ENCODE assay signal across 31 mouse cellular contexts in the genomic region with DNA sequence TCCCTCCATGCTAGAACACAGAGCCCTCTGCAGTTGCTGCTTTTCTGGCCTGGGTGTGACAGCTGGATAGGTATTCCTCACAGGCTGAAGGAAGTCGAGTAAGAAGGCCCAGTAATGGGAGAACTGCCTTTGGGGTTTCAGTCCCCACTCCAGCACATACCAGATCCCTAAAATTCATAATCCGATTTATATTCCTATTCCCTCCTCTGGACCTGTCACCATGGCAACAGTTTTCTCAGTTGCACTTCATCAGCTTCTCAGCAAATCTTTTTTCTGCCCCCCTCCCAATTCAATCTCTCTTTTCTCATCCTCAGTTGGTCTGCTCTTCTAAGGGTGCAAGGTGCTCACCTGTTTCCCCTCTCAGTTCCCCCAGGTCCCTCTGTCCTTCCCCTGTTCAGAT. TPM values are rescaled to one million over a fixed set of nuclear protein-coding genes. Genes with fewer than 3 reads are reported as not detected.
A peak's percentile ranks its signal among the peaks of the same experiment; 100 is the strongest.
DNase-seq lines count a peak whose midpoint lies in the region; ATAC-seq and TF ChIP-seq lines count a peak whose summit lies in the region.
"Had no signal": no experiment of that assay in that cellular context is flagged by ENCODE, and none has a peak within 500 bp of the region (broad histone marks: within the 10 kb centered on the region; RNA-seq: fewer than 3 reads in every experiment).

No protein-coding gene starts in this region.

- no peak overlapping the region for H3K27ac ChIP-seq in forebrain, embryonic 16.5 days (ENCODE audit: low read length)
- H3K27ac ChIP-seq in forebrain, embryonic 11.5 days (ENCODE audit: low read depth, low read length): no peak overlapping the region
- H3K27ac ChIP-seq in hindbrain, postnatal 0 days: peak overlapping the region; percentile 23; the same call in 1 of the 2 replicates
- no peak overlapping the region for H3K27ac ChIP-seq in hindbrain, embryonic 13.5 days
- peak overlapping the region; percentile 60; the same call in 1 of the 2 replicates for H3K27ac ChIP-seq in neural tube, embryonic 15.5 days (replicated peaks)
- H3K27ac ChIP-seq: embryonic facial prominence, embryonic 15.5 days; forebrain, embryonic 10.5 days; heart, embryonic 10.5 days; intestine, embryonic 15.5 days had no signal

- H3K4me1 ChIP-seq in forebrain, embryonic 16.5 days (replicated peaks; ENCODE audit: control insufficient read depth, insufficient read depth, low read length): peaks cover 10% of the 10 kb centered on the region
- no peaks in the 10 kb centered on the region for H3K4me1 ChIP-seq in forebrain, embryonic 11.5 days (replicated peaks; ENCODE audit: control insufficient read depth, insufficient read depth, low read length)
- H3K4me1 ChIP-seq in hindbrain, postnatal 0 days (ENCODE audit: insufficient read depth, low read length): peaks cover 10% of the 10 kb centered on the region; the same call in 1 of the 2 replicates
- H3K4me1 ChIP-seq in hindbrain, embryonic 13.5 days (replicated peaks): peaks cover 13% of the 10 kb centered on the region
- peaks cover 14% of the 10 kb centered on the region; the same call in 1 of the 2 replicates for H3K4me1 ChIP-seq in neural tube, embryonic 15.5 days
- H3K4me1 ChIP-seq: embryonic facial prominence, embryonic 15.5 days; heart, embryonic 10.5 days; intestine, embryonic 15.5 days had no signal

- H3K36me3 ChIP-seq in forebrain, embryonic 16.5 days (ENCODE audit: control insufficient read depth, insufficient read depth): no peaks in the 10 kb centered on the region
- no peaks in the 10 kb centered on the region for H3K36me3 ChIP-seq in forebrain, embryonic 11.5 days (ENCODE audit: control insufficient read depth, insufficient read depth, low read length)
- H3K36me3 ChIP-seq in hindbrain, postnatal 0 days (ENCODE audit: insufficient read depth, low read length): no peaks in the 10 kb centered on the region
- H3K36me3 ChIP-seq in hindbrain, embryonic 13.5 days: no peaks in the 10 kb centered on the region
- no peaks in the 10 kb centered on the region for H3K36me3 ChIP-seq in neural tube, embryonic 15.5 days
- H3K36me3 ChIP-seq: embryonic facial prominence, embryonic 15.5 days; forebrain, embryonic 10.5 days; heart, embryonic 10.5 days; intestine, embryonic 15.5 days had no signal

- H3K27me3 ChIP-seq in forebrain, embryonic 16.5 days (replicated peaks; ENCODE audit: control insufficient read depth, insufficient read depth, low read length): no peaks in the 10 kb centered on the region
- H3K27me3 ChIP-seq in forebrain, embryonic 11.5 days (ENCODE audit: control insufficient read depth, insufficient read depth, low read length): no peaks in the 10 kb centered on the region
- no peaks in the 10 kb centered on the region for H3K27me3 ChIP-seq in hindbrain, postnatal 0 days (ENCODE audit: insufficient read depth, low read length)
- H3K27me3 ChIP-seq in hindbrain, embryonic 13.5 days: no peaks in the 10 kb centered on the region
- H3K27me3 ChIP-seq in neural tube, embryonic 15.5 days (replicated peaks): no peaks in the 10 kb centered on the region
- H3K27me3 ChIP-seq: embryonic facial prominence, embryonic 15.5 days; intestine, embryonic 15.5 days had no signal

- H3K9ac ChIP-seq in forebrain, embryonic 16.5 days (replicated peaks; ENCODE audit: low read depth, low read length): no peak overlapping the region
- no peak overlapping the region for H3K9ac ChIP-seq in forebrain, embryonic 11.5 days (ENCODE audit: low read length)
- no peak overlapping the region for H3K9ac ChIP-seq in hindbrain, postnatal 0 days (replicated peaks; ENCODE audit: low read length)
- no peak overlapping the region for H3K9ac ChIP-seq in hindbrain, embryonic 13.5 days
- no peak overlapping the region for H3K9ac ChIP-seq in neural tube, embryonic 15.5 days (replicated peaks)
- H3K9ac ChIP-seq: embryonic facial prominence, embryonic 15.5 days; intestine, embryonic 15.5 days had no signal

- no peak for DNase-seq in forebrain, embryonic 11.5 days (ENCODE audit: low spot score)
- DNase-seq in hindbrain, postnatal 0 days (ENCODE audit: low spot score): peak; percentile 58
- no peak for DNase-seq in neural tube, embryonic 10.5 days (ENCODE audit: extremely low spot score, low spot score)
- DNase-seq in Muller cell, postnatal 12 days (ENCODE audit: inconsistent ontology term): no peak
- DNase-seq in urinary bladder, postnatal 14 days (ENCODE audit: low spot score): no peak
- DNase-seq: adrenal gland, postnatal 14 days; cerebellum, adult 2 months; cerebellum, postnatal 10 days; embryo, embryonic 11 days; gastrocnemius, postnatal 10 days; heart, adult 18-20 months; heart, postnatal 10 days; heart, postnatal 4 days had no signal

- 0 out of 2 replicates have a peak, but pooled peaks have one; percentile 31 for ATAC-seq in forebrain, embryonic 16.5 days
- no peak for ATAC-seq in forebrain, embryonic 11.5 days (replicated peaks; ENCODE audit: low FRiP score)
- ATAC-seq in hindbrain, postnatal 0 days: peak; percentile 35; the same call in 1 of the 2 replicates
- ATAC-seq in hindbrain, embryonic 13.5 days (ENCODE audit: low FRiP score): no peak
- ATAC-seq in neural tube, embryonic 15.5 days (ENCODE audit: low FRiP score): no peak
- ATAC-seq: activated CD4-positive, CD25-positive, alpha-beta regulatory T cell, adult 4 months; Patski had no signal

- no peaks in the 10 kb centered on the region for H3K9me3 ChIP-seq in forebrain, embryonic 16.5 days (ENCODE audit: control insufficient read depth, low read length)
- no peaks in the 10 kb centered on the region for H3K9me3 ChIP-seq in forebrain, embryonic 11.5 days (ENCODE audit: control insufficient read depth, low read length)
- no peaks in the 10 kb centered on the region for H3K9me3 ChIP-seq in hindbrain, postnatal 0 days (ENCODE audit: low read length)
- no peaks in the 10 kb centered on the region for H3K9me3 ChIP-seq in hindbrain, embryonic 13.5 days
- H3K9me3 ChIP-seq in neural tube, embryonic 15.5 days (replicated peaks): no peaks in the 10 kb centered on the region
- H3K9me3 ChIP-seq: embryonic facial prominence, embryonic 15.5 days; forebrain, embryonic 10.5 days; heart, embryonic 10.5 days; intestine, embryonic 15.5 days had no signal

- WGBS in forebrain, embryonic 16.5 days: 57% methylated on average over 2 of the region's 2 CpGs
- WGBS in forebrain, embryonic 11.5 days: 62% methylated on average over 2 of the region's 2 CpGs
- 28% methylated on average over 2 of the region's 2 CpGs for WGBS in hindbrain, postnatal 0 days
- 57% methylated on average over 2 of the region's 2 CpGs for WGBS in hindbrain, embryonic 13.5 days
- WGBS in neural tube, embryonic 15.5 days: 47% methylated on average over 2 of the region's 2 CpGs

- no peak overlapping the region for H3K4me2 ChIP-seq in forebrain, embryonic 16.5 days (ENCODE audit: low read length)
- H3K4me2 ChIP-seq in forebrain, embryonic 11.5 days (ENCODE audit: low read depth, low read length, severe bottlenecking): no peak overlapping the region
- H3K4me2 ChIP-seq in hindbrain, postnatal 0 days (ENCODE audit: low read depth, low read length): no peak overlapping the region
- H3K4me2 ChIP-seq in hindbrain, embryonic 13.5 days: no peak overlapping the region
- no peak overlapping the region for H3K4me2 ChIP-seq in neural tube, embryonic 15.5 days
- H3K4me2 ChIP-seq: embryonic facial prominence, embryonic 15.5 days; intestine, embryonic 15.5 days had no signal

- no peak for TF ChIP-seq CTCF in hindbrain, postnatal 0 days (IDR thresholded peaks at IDR 0.05; ENCODE audit: low read depth)

- H3K4me3 ChIP-seq in forebrain, embryonic 16.5 days (replicated peaks; ENCODE audit: low read length): no peak overlapping the region
- no peak overlapping the region for H3K4me3 ChIP-seq in forebrain, embryonic 11.5 days (ENCODE audit: low read depth, low read length)
- no peak overlapping the region for H3K4me3 ChIP-seq in hindbrain, postnatal 0 days (ENCODE audit: low read length)
- no peak overlapping the region for H3K4me3 ChIP-seq in hindbrain, embryonic 13.5 days
- no peak overlapping the region for H3K4me3 ChIP-seq in neural tube, embryonic 15.5 days (replicated peaks)
- H3K4me3 ChIP-seq: embryonic facial prominence, embryonic 15.5 days; erythroblast, embryonic 14.5 days; forebrain, embryonic 10.5 days; heart, embryonic 10.5 days; intestine, embryonic 15.5 days had no signal

RNA-seq across cellular contexts. Expression of a gene that starts 13.8 kb away (rescaled TPM):
- 13.8 and 15.0 TPM in 2 replicates for polyA plus RNA-seq in forebrain, embryonic 16.5 days (2015; fragmentation: Nextera tagmentation; extraction: Ambion mirVana)
- 8.7 and 10.6 TPM in 2 replicates for polyA plus RNA-seq in forebrain, embryonic 11.5 days (2014; fragmentation: Nextera tagmentation; extraction: Ambion mirVana)
- 32.7 and 44.5 TPM in 2 replicates for total RNA-seq in hindbrain, postnatal 0 days (2014; rRNA removed)
- polyA plus RNA-seq in hindbrain, postnatal 0 days (2015; fragmentation: Nextera tagmentation; extraction: Ambion mirVana): 7.8 and 8.4 TPM in 2 replicates
- 8.6 TPM in 2 replicates for polyA plus RNA-seq in hindbrain, embryonic 13.5 days (2015; fragmentation: Nextera tagmentation; extraction: Ambion mirVana)
- 9.7 and 11.5 TPM in 2 replicates for polyA plus RNA-seq in neural tube, embryonic 15.5 days (2015; fragmentation: Nextera tagmentation; extraction: Ambion mirVana)

RNA-seq across cellular contexts. Expression of a gene that starts 14.0 kb away (rescaled TPM):
- not detected in 2 replicates for polyA plus RNA-seq in forebrain, embryonic 16.5 days (2015; fragmentation: Nextera tagmentation; extraction: Ambion mirVana)
- polyA plus RNA-seq in forebrain, embryonic 11.5 days (2014; fragmentation: Nextera tagmentation; extraction: Ambion mirVana): not detected in 2 replicates
- total RNA-seq in hindbrain, postnatal 0 days (2014; rRNA removed): not detected in 2 replicates
- not detected in 2 replicates for polyA plus RNA-seq in hindbrain, postnatal 0 days (2015; fragmentation: Nextera tagmentation; extraction: Ambion mirVana)
- polyA plus RNA-seq in hindbrain, embryonic 13.5 days (2015; fragmentation: Nextera tagmentation; extraction: Ambion mirVana): not detected in 2 replicates
- polyA plus RNA-seq in neural tube, embryonic 15.5 days (2015; fragmentation: Nextera tagmentation; extraction: Ambion mirVana): 0.73 TPM in 1 of 2 replicates, not detected in the other
- total RNA-seq: adrenal gland, adult 18-20 months; adrenal gland, postnatal 14 days; common myeloid progenitor, adult 5-6 weeks; heart, adult 18-20 months; heart, postnatal 10 days; heart, postnatal 4 days; MEL had no signal
- polyA plus RNA-seq: activated CD4-positive, CD25-positive, alpha-beta regulatory T cell, adult 4 months; erythroblast, embryonic 14.5 days; forebrain, embryonic 10.5 days; frontal cortex, adult 2 months; heart, embryonic 10.5 days; heart, embryonic 14.5 days; Patski had no signal

RNA-seq across cellular contexts. Expression of a gene that starts 27.9 kb away (rescaled TPM):
- polyA plus RNA-seq in forebrain, embryonic 16.5 days (2015; fragmentation: Nextera tagmentation; extraction: Ambion mirVana): not detected in 2 replicates
- polyA plus RNA-seq in forebrain, embryonic 11.5 days (2014; fragmentation: Nextera tagmentation; extraction: Ambion mirVana): not detected in 2 replicates
- not detected in 2 replicates for total RNA-seq in hindbrain, postnatal 0 days (2014; rRNA removed)
- polyA plus RNA-seq in hindbrain, postnatal 0 days (2015; fragmentation: Nextera tagmentation; extraction: Ambion mirVana): not detected in 2 replicates
- polyA plus RNA-seq in hindbrain, embryonic 13.5 days (2015; fragmentation: Nextera tagmentation; extraction: Ambion mirVana): not detected in 2 replicates
- polyA plus RNA-seq in neural tube, embryonic 15.5 days (2015; fragmentation: Nextera tagmentation; extraction: Ambion mirVana): 0.09 TPM in 1 of 2 replicates, not detected in the other
- total RNA-seq: adrenal gland, adult 18-20 months; adrenal gland, postnatal 14 days; common myeloid progenitor, adult 5-6 weeks; gastrocnemius, postnatal 10 days; gastrocnemius, postnatal 4 days; heart, adult 18-20 months; heart, postnatal 10 days; heart, postnatal 4 days had no signal
- polyA plus RNA-seq: C2C12; cerebellum, adult 2 months; embryonic facial prominence, embryonic 11.5 days; embryonic facial prominence, embryonic 15.5 days; erythroblast, embryonic 14.5 days; forebrain, embryonic 10.5 days; frontal cortex, adult 2 months; heart, embryonic 10.5 days; heart, embryonic 14.5 days; intestine, embryonic 15.5 days; Patski had no signal

RNA-seq across cellular contexts. Expression of a gene that starts 50.4 kb away (rescaled TPM):
- 36.8 and 41.1 TPM in 2 replicates for polyA plus RNA-seq in forebrain, embryonic 16.5 days (2015; fragmentation: Nextera tagmentation; extraction: Ambion mirVana)
- polyA plus RNA-seq in forebrain, embryonic 11.5 days (2014; fragmentation: Nextera tagmentation; extraction: Ambion mirVana): 25.5 and 26.8 TPM in 2 replicates
- total RNA-seq in hindbrain, postnatal 0 days (2014; rRNA removed): 14.7 and 23.6 TPM in 2 replicates
- 26.0 and 31.1 TPM in 2 replicates for polyA plus RNA-seq in hindbrain, postnatal 0 days (2015; fragmentation: Nextera tagmentation; extraction: Ambion mirVana)
- polyA plus RNA-seq in hindbrain, embryonic 13.5 days (2015; fragmentation: Nextera tagmentation; extraction: Ambion mirVana): 28.2 and 32.9 TPM in 2 replicates
- 32.4 and 36.4 TPM in 2 replicates for polyA plus RNA-seq in neural tube, embryonic 15.5 days (2015; fragmentation: Nextera tagmentation; extraction: Ambion mirVana)

Comparison
In these comparisons a context has a peak if more than half of its experiments do, and no peak if none do; other contexts are left out.
1. ATAC-seq: peak in forebrain, embryonic 16.5 days (single experiment) and hindbrain, postnatal 0 days (single experiment); none in forebrain, embryonic 11.5 days (single experiment), hindbrain, embryonic 13.5 days (single experiment) and neural tube, embryonic 15.5 days (single experiment).
2. H3K27ac ChIP-seq: peak in hindbrain, postnatal 0 days (single experiment) and neural tube, embryonic 15.5 days (single experiment); none in forebrain, embryonic 16.5 days (single experiment), forebrain, embryonic 11.5 days (single experiment) and hindbrain, embryonic 13.5 days (single experiment).